Mouse (Mus musculus) granulocyte monocyte progenitor cell, adult 5-6 weeks (primary cell): ENCODE results near the gene Commd1. TPM values are rescaled to one million over a fixed set of nuclear protein-coding genes. Genes with fewer than 3 reads are reported as not detected.
A peak's percentile ranks its signal among the peaks of the same experiment; 100 is the strongest.

Experiments used
- ATAC-seq: replicated peaks from 2 replicates; pipeline ENCODE4 v1.8.0; 2016; ENCODE audit warnings: mild to moderate bottlenecking, moderate TSS enrichment, inconsistent platforms; ENCODE audit not compliant: poor library complexity, severe bottlenecking
- total RNA-seq, 2 experiments: library from RNA; stranded (forward) in 1 of 2; stranded (reverse) in 1 of 2; fragments of 200-712, 200-1000 nt in 1 of 2; fragments of >200 nt in 1 of 2; fragmentation: Nextera tagmentation in 1 of 2; gene quantifications; 2 replicates each; pipeline ENCODE4 v1.2.3; 2014 to 2017

Commd1 gene
- total RNA-seq, 2 experiments from 2014 or later = 97.6 to 119 TPM

GRCm38 (mm10) chr11:22893075-22893474, 89.1 kb downstream of the Commd1 start:
- ATAC-seq = no peak

GRCm38 (mm10) chr11:22892466-22892865, 89.7 kb downstream of the Commd1 start:
- no peak for ATAC-seq

GRCm38 (mm10) chr11:22891876-22892275, 90.3 kb downstream of the Commd1 start:
- ATAC-seq = peak; percentile 90

DNA sequence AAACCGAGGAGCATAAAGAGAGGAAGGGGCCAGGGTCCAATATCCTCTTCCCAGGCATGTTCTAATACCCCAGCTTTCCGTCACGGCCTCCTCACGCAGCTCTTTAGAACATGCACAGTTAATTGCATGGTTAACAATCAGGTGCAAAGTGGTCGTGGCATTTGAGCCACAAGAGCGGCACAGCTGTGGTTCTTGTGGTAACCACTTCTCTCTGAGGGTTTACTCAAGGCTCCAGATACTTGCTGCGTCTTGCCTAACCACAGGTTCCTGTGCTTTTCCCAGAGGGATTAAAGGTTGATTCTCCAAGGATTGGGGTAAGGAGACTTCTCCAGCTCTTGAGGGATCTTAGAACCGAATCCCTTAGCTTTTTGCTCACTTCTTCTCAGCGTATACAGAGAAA, 90.9 kb downstream of the Commd1 start:
- peak; percentile 51 for ATAC-seq

GRCm38 (mm10) chr11:22889224-22889623, 93.0 kb downstream of the Commd1 start:
- ATAC-seq = no peak

GRCm38 (mm10) chr11:22886991-22887390, 95.2 kb downstream of the Commd1 start:
- no peak for ATAC-seq

DNA sequence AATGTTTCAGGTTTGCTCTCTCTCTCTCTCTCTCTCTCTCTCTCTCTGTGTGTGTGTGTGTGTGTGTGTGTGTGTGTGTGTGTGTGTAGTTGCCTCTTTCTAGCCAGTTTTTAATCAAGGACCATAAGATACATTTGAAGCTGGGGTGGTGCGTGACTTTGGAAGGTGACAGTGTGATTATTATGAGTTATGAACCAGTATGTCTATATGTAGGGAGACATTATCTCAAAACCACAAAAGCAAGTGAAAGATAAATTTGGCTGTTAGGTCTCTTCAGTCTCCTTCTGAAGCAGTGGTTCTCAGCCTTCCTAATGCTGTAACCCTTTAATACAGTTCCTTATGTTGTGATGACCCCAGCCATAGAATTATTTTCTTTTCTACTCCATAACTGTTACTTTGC, 96.8 kb downstream of the Commd1 start:
- no peak for ATAC-seq

- no peak for ATAC-seq
Observed at GRCm38 (mm10) chr11:22883676-22884075, 98.5 kb downstream of the Commd1 start.

DNA sequence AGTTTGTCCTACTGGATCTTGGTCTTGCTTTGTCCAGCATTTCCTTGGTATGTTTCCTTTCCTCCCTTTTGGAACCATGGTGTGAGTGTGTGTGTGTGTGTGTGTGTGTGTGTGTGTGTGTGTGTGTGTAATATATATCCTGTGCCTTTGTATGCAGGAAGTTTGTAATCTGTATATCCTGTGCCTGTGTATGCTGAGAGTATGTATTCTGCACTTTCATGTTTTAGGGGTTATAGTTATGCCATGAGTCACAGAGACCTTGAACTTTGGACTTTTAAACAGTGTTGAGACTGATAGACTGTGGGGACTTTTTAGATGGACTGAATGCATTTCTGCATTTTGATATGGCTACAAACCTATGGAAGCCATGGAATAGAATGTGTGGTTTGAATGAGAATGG, 99.3 kb downstream of the Commd1 start:
- ATAC-seq = no peak

DNA sequence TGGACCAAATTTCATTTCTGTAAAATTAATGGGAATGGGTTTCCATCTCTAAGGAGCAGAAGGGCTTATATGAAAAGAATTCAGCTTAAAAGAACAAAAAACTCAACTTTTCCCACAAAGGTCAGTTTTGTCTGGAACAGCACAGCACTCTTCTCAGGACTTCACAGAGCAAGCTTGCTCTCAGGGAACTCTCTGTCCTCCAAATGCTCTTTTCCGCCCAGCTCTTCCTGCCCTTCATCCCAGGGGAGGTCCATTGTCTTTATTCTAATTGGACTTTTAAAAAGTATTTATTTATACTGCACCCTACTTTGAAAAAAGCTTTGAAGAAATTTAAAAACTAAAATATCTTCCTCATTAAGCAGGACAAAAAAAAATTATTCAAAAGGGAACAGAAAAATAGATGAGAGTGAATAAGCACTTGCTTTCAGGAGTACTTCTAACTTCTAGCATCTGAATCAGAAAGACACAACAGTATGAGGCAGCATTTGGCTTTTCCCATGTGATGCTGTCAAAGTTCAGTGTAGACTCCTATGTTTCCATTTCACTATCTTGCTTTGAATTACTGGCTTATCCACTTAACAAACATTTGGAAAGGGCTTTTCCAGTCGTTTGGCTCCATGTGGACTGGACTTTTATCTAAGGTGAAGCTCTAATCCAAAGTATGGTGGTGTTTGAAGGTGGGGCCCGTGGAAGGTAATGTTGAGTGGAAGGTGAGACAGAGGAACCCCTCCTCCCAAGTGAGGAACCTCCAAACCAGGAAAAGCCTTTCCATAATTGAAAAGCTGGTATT, 101.6 kb downstream of the Commd1 start:
- ATAC-seq = no peak

DNA sequence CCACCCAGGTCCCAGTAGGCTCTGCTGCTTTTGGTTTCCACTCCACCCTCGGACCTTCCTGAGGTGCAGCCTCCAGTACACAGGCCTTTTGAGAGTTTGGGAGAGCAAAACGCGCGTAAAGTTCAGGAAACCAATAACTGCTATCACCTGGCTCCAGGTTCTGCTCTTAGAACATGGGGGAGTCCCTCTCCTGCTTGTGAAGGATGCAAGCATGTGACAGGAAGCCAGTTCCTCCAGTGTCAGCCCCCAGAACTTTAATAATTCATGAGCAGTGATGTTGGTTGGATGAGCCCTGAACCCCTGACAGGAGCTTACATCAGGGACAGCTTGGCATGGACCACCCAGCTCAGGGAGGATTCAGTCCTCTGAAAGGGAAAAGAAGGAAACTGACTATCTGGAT, 102.5 kb downstream of the Commd1 start:
- no peak for ATAC-seq

DNA sequence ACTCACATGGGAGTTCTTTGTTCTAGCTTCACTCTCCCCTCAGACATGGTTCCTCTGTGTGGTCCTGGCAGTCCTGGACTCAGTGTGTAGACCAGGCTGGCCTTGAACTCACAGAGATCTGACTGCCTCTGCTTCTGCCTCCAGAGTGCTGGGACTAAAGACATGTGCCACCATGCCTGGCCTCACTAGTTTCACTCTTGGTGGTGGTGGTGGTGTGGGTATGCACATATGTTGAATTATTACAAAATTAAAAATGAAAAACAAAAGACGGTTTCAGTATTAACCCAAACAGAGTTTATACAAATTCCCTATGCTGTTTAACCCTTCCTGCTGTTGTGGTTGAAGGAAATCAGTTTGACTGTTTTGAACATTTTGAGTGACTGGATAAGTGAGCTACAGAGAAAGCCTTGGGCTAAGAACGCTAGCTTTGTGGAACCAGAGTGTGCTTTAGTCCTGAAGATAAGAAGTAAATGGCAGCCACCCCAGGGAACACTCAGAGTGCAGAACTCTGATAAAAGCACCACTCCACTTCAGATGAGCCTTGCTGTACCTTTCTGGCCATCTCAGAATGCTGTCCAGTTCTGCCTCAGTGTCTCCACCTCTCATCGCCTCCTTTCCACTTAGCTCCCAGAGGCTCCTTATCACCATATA, 105.4 kb downstream of the Commd1 start:
- ATAC-seq = no peak

DNA sequence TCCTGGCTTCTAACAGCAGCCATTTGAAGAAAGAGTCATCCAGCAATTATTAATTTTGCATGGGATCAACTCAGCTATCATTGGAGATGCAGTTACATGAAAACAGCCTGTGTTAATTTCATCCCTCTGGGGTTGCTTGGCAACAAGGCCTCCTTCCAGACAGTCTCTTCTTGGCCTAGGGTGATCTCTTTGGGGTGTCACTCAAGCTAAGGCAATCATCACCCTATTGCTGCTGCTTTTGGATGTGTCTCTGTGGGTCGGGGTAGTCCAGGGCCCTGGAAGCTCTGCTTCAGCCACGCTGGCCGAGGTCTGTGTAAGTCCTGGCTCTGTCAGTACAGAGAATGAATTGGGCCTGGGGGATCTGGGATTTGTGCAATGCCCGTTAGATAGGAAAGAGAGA, 106.9 kb downstream of the Commd1 start:
- no peak for ATAC-seq

DNA sequence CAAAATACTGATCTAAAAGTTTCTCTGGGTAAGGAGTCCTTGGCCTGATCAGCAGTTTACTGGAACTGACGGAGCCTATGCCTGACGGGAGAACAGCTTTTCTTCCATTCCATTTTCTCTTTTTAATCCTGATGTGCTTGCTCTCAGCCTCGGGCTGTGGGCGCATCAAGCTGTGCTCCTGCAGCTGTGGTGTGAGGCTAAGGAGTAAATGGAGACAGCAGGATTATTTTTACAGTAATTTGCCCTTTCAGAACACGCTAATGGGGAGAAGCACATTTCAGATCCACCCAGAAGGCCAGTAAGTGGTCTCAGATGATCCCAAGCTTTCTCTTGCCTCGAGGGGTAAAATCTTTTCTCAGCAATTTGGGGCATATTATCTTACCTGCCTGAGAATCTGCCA, 107.4 kb downstream of the Commd1 start:
- no peak for ATAC-seq

DNA sequence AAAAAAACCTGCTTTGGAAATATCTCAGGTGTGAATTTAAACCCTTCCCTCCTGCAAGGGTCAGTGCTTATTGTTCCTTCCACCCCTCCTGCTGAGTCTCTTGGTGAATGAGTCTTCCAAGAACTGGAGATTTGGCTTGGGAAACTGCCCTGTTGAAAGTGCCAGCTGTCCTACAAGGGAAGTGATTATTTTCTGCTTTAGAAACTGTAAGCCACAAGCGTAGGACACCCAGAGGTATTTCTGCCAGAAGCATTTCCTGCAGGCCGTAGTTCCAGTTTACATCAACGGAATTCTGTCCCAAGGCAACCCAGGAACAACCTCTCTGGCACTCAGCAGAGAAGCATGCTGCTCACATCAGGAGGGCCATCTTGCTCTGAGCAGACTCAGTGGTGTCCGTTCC, 108.8 kb downstream of the Commd1 start:
- ATAC-seq = peak; percentile 20

GRCm38 (mm10) chr11:22872307-22872680, 109.9 kb downstream of the Commd1 start:
- ATAC-seq = no peak

- peak; percentile 64 for ATAC-seq
Observed at GRCm38 (mm10) chr11:22871628-22872306, 110.4 kb downstream of the Commd1 start.

DNA sequence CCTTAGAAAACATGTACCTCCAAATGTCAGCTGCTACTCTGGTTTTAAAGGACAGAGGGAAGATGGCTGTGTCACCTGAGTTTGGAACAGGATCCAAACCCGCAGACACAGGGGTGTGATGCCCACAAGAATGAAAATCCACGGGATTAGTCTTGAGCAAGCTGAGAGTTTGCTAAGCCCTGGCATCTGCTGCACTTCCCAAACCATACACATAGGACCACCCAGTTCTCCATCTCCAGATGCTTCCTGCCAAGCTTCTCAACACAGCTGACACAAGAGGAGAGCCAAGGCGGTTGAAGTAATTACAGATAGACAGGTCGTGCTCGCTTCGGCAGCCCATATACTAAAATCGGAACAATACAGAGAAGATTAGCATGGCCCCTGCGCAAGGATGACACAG, 113.6 kb downstream of the Commd1 start:
- ATAC-seq = peak; percentile 13

GRCm38 (mm10) chr11:22867691-22868090, 114.5 kb downstream of the Commd1 start:
- no peak for ATAC-seq

GRCm38 (mm10) chr11:22865635-22866246, 116.4 kb downstream of the Commd1 start:
- ATAC-seq = no peak
